Mouse (Mus musculus) neural tube, embryonic 11.5 days (tissue): ENCODE data around the gene Rbfox3. TPM values are rescaled to one million over a fixed set of nuclear protein-coding genes. Genes with fewer than 3 reads are reported as not detected.
A peak's percentile ranks its signal among the peaks of the same experiment; 100 is the strongest.

ENCODE experiments used
- ATAC-seq: fragments of 200-750 bp; cut with Nextera tagmentation; 2 replicates; pipeline ENCODE4 v1.8.0; 2017; ENCODE audit warnings: moderate number of reproducible peaks, mild to moderate bottlenecking, moderate TSS enrichment, moderate library complexity; ENCODE audit not compliant: insufficient read depth, low FRiP score, low TSS enrichment
- DNase-seq: peaks from one replicate; pipeline ENCODE4 v3.0.0-alpha.2; 2015; ENCODE audit warnings: low spot score
- H3K27ac ChIP-seq: fragments of 300-500 bp; sonication (generic); 2 replicates; pipeline ENCODE4 v1.5.1; 2014; ENCODE audit warnings: low read depth, mild to moderate bottlenecking, low read length
- H3K27me3 ChIP-seq: fragments of 300-500 bp; sonication (generic); 2 replicates; pipeline ENCODE4 v1.6.1; 2014; ENCODE audit warnings: mild to moderate bottlenecking, low read length, mixed read lengths; ENCODE audit not compliant: control insufficient read depth, insufficient read depth
- H3K36me3 ChIP-seq: fragments of 300-500 bp; sonication (generic); 2 replicates; pipeline ENCODE4 v1.6.1; 2014; ENCODE audit warnings: mild to moderate bottlenecking, low read length, moderate library complexity, mixed read lengths; ENCODE audit not compliant: control insufficient read depth, insufficient read depth
- H3K4me1 ChIP-seq: fragments of 300-500 bp; sonication (generic); 2 replicates; pipeline ENCODE4 v1.6.1; 2014; ENCODE audit warnings: low read length, mixed read lengths; ENCODE audit not compliant: control insufficient read depth, insufficient read depth
- H3K4me2 ChIP-seq: fragments of 300-500 bp; sonication (generic); 2 replicates; pipeline ENCODE4 v1.6.1; 2014; ENCODE audit warnings: low read depth, mild to moderate bottlenecking, moderate library complexity
- H3K4me3 ChIP-seq: fragments of 300-500 bp; sonication (generic); 2 replicates; pipeline ENCODE4 v1.5.1; 2014; ENCODE audit warnings: low read depth, low read length
- H3K9ac ChIP-seq: fragments of 300-500 bp; sonication (generic); 2 replicates; pipeline ENCODE4 v1.6.1; 2014; ENCODE audit warnings: mild to moderate bottlenecking, low read length
- H3K9me3 ChIP-seq: fragments of 300-500 bp; sonication (generic); 2 replicates; pipeline ENCODE4 v1.6.1; 2016; ENCODE audit warnings: low read length; ENCODE audit not compliant: control insufficient read depth
- WGBS: fragments of 180-500 bp; shearing (Covaris S2); extraction: QIAGEN DNeasy Blood & Tissue Kit; methylation state at CpG from one replicate; pipeline ENCODE4 v1.1.7; 2014; 5-methylcytosine and 5-hydroxymethylcytosine counted together
- polyA plus RNA-seq: library from polyadenylated mRNA; unstranded; fragments of >200 nt; fragmentation: Nextera tagmentation; extraction: Ambion mirVana; gene quantifications from 2 replicates; pipeline ENCODE4 v1.2.1, GENCODE M21; 2014

Rbfox3 gene
- polyA plus RNA-seq, 1 experiment from 2014 or later, result 16.2 TPM

DNA sequence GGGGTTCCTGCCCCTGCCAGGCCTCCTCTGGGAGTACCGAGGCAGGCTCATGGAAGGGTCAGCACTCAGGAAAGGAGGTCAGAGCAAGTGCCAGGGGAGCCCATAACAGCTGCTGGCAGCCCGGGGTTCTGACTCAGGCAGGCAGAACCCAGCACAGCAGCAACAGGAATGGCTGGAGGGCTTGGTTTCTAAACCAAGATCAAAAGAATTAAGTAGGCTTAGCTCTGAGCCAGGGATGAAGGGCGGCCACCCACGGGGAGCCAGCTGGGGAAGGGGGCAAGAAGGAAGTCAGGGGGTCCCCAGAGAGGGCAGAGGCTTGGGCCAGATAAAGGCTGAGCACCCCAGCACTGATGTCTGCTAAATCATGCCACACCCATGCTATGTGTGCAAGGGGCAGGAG lies 356.9 kb downstream of the Rbfox3 start:
- no peaks in the 10 kb centered on the region for H3K9me3 ChIP-seq
- ATAC-seq (no peak), DNase-seq (no peak)
- peaks cover 3% of the 10 kb centered on the region; the same call in 1 of the 2 replicates for H3K27me3 ChIP-seq
- 19% methylated on average over 4 of the region's 4 CpGs for WGBS
- no peak overlapping the region for H3K27ac ChIP-seq
- H3K4me1 ChIP-seq, result peaks cover 9% of the 10 kb centered on the region
- 0 out of 2 replicates have a peak overlapping the region, but pooled peaks have one; percentile 5 for H3K9ac ChIP-seq
- no peaks in the 10 kb centered on the region for H3K36me3 ChIP-seq
- H3K4me3 ChIP-seq, result no peak overlapping the region
- H3K4me2 ChIP-seq, result no peak overlapping the region

GRCm38 (mm10) chr11:118553926-118554325 lies 357.5 kb downstream of the Rbfox3 start:
- H3K27ac ChIP-seq, result no peak overlapping the region
- H3K4me1 ChIP-seq, result peaks cover 9% of the 10 kb centered on the region
- peaks cover 3% of the 10 kb centered on the region; the same call in 1 of the 2 replicates for H3K27me3 ChIP-seq
- H3K9me3 ChIP-seq, result no peaks in the 10 kb centered on the region
- DNase-seq (no peak), ATAC-seq (no peak)
- no peak overlapping the region for H3K9ac ChIP-seq
- no peak overlapping the region for H3K4me2 ChIP-seq
- WGBS, result 28% methylated on average over 4 of the region's 4 CpGs
- no peaks in the 10 kb centered on the region for H3K36me3 ChIP-seq
- no peak overlapping the region for H3K4me3 ChIP-seq

GRCm38 (mm10) chr11:118553001-118553400 lies 358.4 kb downstream of the Rbfox3 start:
- peaks cover 3% of the 10 kb centered on the region; the same call in 1 of the 2 replicates for H3K27me3 ChIP-seq
- no peak for ATAC-seq
- WGBS, result 62% methylated on average over 6 of the region's 6 CpGs

GRCm38 (mm10) chr11:118552478-118552877 lies 358.9 kb downstream of the Rbfox3 start:
- no peak overlapping the region for H3K27ac ChIP-seq
- no peak for DNase-seq
- no peak for ATAC-seq
- H3K4me1 ChIP-seq, result peaks cover 9% of the 10 kb centered on the region
- H3K9ac ChIP-seq, result no peak overlapping the region
- H3K27me3 ChIP-seq, result peaks cover 3% of the 10 kb centered on the region; the same call in 1 of the 2 replicates
- no peaks in the 10 kb centered on the region for H3K9me3 ChIP-seq
- WGBS, result 59% methylated on average over 4 of the region's 4 CpGs
- H3K4me2 ChIP-seq, result no peak overlapping the region
- H3K36me3 ChIP-seq, result no peaks in the 10 kb centered on the region
- no peak overlapping the region for H3K4me3 ChIP-seq

More at GRCm38 (mm10) chr11:118553001-118553400, 358.4 kb downstream of the Rbfox3 start:
- Histone ChIP-seq H3K4me1 (peaks cover 9% of the 10 kb centered on the region), H3K4me2 (no peak overlapping the region), H3K9me3 (no peaks in the 10 kb centered on the region), H3K4me3 (no peak overlapping the region), H3K9ac (no peak overlapping the region), H3K27ac (no peak overlapping the region), H3K36me3 (no peaks in the 10 kb centered on the region)
- no peak for DNase-seq

DNA sequence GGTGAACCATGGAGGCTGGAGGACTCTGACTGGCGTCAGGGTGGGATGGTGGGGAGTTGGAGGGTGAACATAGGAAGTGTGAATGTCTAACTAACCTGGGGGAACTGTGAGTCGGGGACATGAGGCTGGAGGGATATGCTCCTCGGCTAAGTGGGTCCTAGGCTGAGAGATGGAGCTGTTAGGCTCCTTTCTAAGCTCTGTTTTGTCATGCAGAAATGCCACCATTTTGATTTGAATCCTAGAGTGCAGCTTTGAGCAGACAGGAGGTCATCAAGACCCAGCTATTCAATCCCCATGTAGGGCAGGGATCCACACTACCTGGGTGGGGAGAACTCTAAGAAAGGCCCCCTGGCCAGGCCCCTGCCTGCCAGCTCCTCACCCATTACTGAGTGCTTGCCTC lies 359.7 kb downstream of the Rbfox3 start:
- H3K9me3 ChIP-seq, result no peaks in the 10 kb centered on the region
- H3K27me3 ChIP-seq, result peaks cover 3% of the 10 kb centered on the region; the same call in 1 of the 2 replicates
- H3K36me3 ChIP-seq, result no peaks in the 10 kb centered on the region
- peaks cover 9% of the 10 kb centered on the region for H3K4me1 ChIP-seq
- no peak overlapping the region for H3K4me3 ChIP-seq
- 0 out of 2 replicates have a peak overlapping the region, but pooled peaks have one; percentile 42 for H3K27ac ChIP-seq
- H3K9ac ChIP-seq, result no peak overlapping the region
- WGBS, result 61% methylated on average over 3 of the region's 3 CpGs
- no peak for DNase-seq
- no peak for ATAC-seq
- H3K4me2 ChIP-seq, result no peak overlapping the region

GRCm38 (mm10) chr11:118550773-118551520 lies 360.4 kb downstream of the Rbfox3 start:
- Histone ChIP-seq H3K36me3 (no peaks in the 10 kb centered on the region), H3K4me3 (no peak overlapping the region), H3K27ac (0 out of 2 replicates have a peak overlapping the region, but pooled peaks have one; percentile 42), H3K4me2 (no peak overlapping the region), H3K27me3 (peaks cover 3% of the 10 kb centered on the region; the same call in 1 of the 2 replicates), H3K9ac (no peak overlapping the region), H3K9me3 (no peaks in the 10 kb centered on the region), H3K4me1 (peaks cover 9% of the 10 kb centered on the region)
- 28% methylated on average over 17 of the region's 17 CpGs for WGBS
- ATAC-seq (no peak), DNase-seq (peak; percentile 43)

- no peaks in the 10 kb centered on the region for H3K36me3 ChIP-seq
- WGBS, result 86% methylated on average over 9 of the region's 9 CpGs
- no peak overlapping the region for H3K9ac ChIP-seq
- no peak for ATAC-seq
- H3K4me1 ChIP-seq, result peaks cover 9% of the 10 kb centered on the region
- H3K9me3 ChIP-seq, result no peaks in the 10 kb centered on the region
- H3K27me3 ChIP-seq, result peaks cover 3% of the 10 kb centered on the region; the same call in 1 of the 2 replicates
- no peak overlapping the region for H3K4me3 ChIP-seq
- DNase-seq, result no peak
- no peak overlapping the region for H3K27ac ChIP-seq
- H3K4me2 ChIP-seq, result no peak overlapping the region
Observed at GRCm38 (mm10) chr11:118548242-118548641, 363.2 kb downstream of the Rbfox3 start.

DNA sequence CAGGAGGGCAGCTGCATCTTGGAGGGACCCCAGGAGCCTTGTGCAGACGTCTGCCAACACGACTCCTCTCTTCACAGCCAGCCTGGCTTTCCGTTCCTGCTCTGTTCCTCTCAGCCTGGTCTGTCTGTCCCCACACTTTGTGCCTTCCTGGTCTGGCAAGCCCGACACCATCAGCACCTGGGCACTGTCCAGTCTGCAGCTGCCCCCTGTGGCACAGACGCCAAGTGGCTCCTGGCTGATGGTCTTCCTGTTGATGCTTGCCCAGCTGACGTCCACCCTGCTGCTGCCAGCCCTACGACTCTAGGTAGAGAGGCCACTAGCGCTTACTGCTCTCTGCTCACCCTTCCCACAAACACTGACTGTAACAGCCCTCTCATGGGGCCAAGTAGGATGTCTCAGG lies 365.1 kb downstream of the Rbfox3 start:
- DNase-seq (no peak), ATAC-seq (no peak)
- Histone ChIP-seq H3K36me3 (no peaks in the 10 kb centered on the region), H3K27me3 (peaks cover 3% of the 10 kb centered on the region; the same call in 1 of the 2 replicates), H3K27ac (no peak overlapping the region), H3K9ac (no peak overlapping the region), H3K4me3 (no peak overlapping the region), H3K4me1 (peaks cover 3% of the 10 kb centered on the region), H3K4me2 (no peak overlapping the region), H3K9me3 (no peaks in the 10 kb centered on the region)
- 75% methylated on average over 8 of the region's 8 CpGs for WGBS

GRCm38 (mm10) chr11:118545690-118546089 lies 365.7 kb downstream of the Rbfox3 start:
- no peak overlapping the region for H3K4me2 ChIP-seq
- no peaks in the 10 kb centered on the region for H3K36me3 ChIP-seq
- ATAC-seq, result no peak
- no peak overlapping the region for H3K27ac ChIP-seq
- no peak overlapping the region for H3K4me3 ChIP-seq
- WGBS, result 11% methylated on average over 4 of the region's 4 CpGs
- DNase-seq, result no peak
- H3K9me3 ChIP-seq, result no peaks in the 10 kb centered on the region
- H3K27me3 ChIP-seq, result peaks cover 3% of the 10 kb centered on the region; the same call in 1 of the 2 replicates
- no peaks in the 10 kb centered on the region; the same call in 1 of the 2 replicates for H3K4me1 ChIP-seq
- no peak overlapping the region for H3K9ac ChIP-seq
